Mouse (Mus musculus) cortical plate, adult 2 months (tissue): ENCODE results near the gene D17H6S53E.

Source experiments
- CTCF ChIP-seq: fragments of 200-500 bp; IDR thresholded peaks from 2 replicates; pipeline ENCODE4 v1.5.1; 2011; ENCODE audit warnings: mild to moderate bottlenecking, control low read depth, low read length; ENCODE audit not compliant: insufficient read depth; ENCODE audit errors: extremely low read depth
- POLR2A ChIP-seq: fragments of 200-500 bp; IDR thresholded peaks from 2 replicates; pipeline ENCODE4 v1.6.1; 2011; ENCODE audit warnings: mild to moderate bottlenecking, low read length, control low read depth; ENCODE audit not compliant: insufficient read depth; ENCODE audit errors: extremely low read depth

DNA sequence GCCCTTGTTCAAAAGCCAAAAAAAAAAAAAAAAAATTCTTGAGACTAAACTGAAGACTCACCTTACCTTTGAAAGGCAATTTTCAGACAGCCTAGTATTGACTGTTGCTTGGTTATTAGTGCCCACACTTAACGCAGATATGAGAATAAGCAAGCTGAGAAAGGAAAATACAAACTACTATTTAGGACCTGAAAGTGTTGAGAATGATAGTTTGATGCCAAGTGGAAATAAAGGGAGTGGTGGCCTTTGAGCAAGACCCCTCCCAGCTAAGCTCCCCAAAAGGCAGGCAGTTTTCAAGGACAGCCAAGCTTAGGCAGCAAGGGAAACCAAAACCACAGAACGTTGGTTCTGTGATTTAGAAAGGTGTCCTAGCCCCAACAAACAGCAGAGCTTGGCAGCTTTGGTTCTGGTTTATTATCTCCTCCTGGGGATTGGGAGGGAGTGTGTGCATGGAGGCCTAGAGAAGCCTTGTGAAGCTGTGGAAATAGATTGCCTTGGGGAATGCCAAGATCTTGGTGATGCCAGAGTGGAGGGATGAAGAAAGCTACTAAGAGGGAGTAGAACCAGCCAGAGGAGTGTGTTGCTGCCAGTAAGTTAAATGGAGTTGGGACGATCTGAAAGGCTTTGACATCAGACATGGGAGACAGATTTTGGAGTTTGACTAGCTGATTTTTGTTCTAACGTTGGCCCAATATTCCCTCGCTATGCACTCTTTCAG lies 21.9 kb downstream of the D17H6S53E start:
- TF ChIP-seq POLR2A (0 out of 2 replicates have a peak, but pooled peaks have one; percentile 25), CTCF (no peak)
